Mouse (Mus musculus): ENCODE results near the gene Eps15. TPM values are rescaled to one million over a fixed set of nuclear protein-coding genes. Genes with fewer than 3 reads are reported as not detected.

Eps15 gene
- polyA plus RNA-seq, 2 experiments = 20.7 to 40.1 TPM

DNA sequence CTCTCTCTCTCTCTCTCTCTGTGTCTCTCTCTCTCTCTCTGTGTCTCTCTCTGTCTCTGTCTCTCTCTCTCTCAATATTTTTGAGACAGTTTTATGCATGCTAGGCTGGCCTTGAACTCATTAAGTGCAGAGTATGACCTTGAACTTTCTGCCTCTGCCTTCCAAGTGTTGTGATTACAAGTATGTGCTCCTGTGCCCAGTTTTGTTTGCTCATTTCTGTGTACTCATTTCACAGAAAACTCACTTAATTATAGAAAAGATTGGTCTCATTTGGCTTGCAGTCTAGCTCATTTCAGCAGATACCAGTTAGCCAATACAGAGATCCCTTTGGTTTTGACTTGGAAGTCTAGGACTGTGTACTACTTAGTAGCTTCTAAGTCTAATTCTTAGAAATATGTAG lies 19.1 kb downstream of the Eps15 start:
- no peak overlapping the region for H3K9ac ChIP-seq (replicated peaks)
- H3K4me2 ChIP-seq (ENCODE audit: low read depth) = no peak overlapping the region
- ATAC-seq (ENCODE audit: insufficient read depth) = no peak
- no peak overlapping the region for H3K4me3 ChIP-seq (ENCODE audit: insufficient read depth in 1 of 2, low read depth in 2 of 2, low read length in 2 of 2)
- no peaks in the 10 kb centered on the region for H3K27me3 ChIP-seq (ENCODE audit: control insufficient read depth, insufficient read depth, low read length)
- H3K4me1 ChIP-seq (replicated peaks; ENCODE audit: control insufficient read depth in 2 of 2, insufficient read depth in 2 of 2, low read length in 1 of 2) = peaks cover 2 to 4% of the 10 kb centered on the region in 2 experiments; a peak in 3 of 4 replicates
- no peak overlapping the region for H3K27ac ChIP-seq
- H3K9me3 ChIP-seq (ENCODE audit: control insufficient read depth, low read length) = no peaks in the 10 kb centered on the region
- H3K36me3 ChIP-seq (replicated peaks; ENCODE audit: control insufficient read depth, insufficient read depth, low read depth) = no peaks in the 10 kb centered on the region
- TF ChIP-seq CTCF (IDR thresholded peaks at IDR 0.05; ENCODE audit: low read depth) (no peak), EP300 (IDR thresholded peaks at IDR 0.05; ENCODE audit: low read depth) (no peak)
- DNase-seq (ENCODE audit: low read depth in 3 of 3, low spot score in 3 of 3) = no peak

DNA sequence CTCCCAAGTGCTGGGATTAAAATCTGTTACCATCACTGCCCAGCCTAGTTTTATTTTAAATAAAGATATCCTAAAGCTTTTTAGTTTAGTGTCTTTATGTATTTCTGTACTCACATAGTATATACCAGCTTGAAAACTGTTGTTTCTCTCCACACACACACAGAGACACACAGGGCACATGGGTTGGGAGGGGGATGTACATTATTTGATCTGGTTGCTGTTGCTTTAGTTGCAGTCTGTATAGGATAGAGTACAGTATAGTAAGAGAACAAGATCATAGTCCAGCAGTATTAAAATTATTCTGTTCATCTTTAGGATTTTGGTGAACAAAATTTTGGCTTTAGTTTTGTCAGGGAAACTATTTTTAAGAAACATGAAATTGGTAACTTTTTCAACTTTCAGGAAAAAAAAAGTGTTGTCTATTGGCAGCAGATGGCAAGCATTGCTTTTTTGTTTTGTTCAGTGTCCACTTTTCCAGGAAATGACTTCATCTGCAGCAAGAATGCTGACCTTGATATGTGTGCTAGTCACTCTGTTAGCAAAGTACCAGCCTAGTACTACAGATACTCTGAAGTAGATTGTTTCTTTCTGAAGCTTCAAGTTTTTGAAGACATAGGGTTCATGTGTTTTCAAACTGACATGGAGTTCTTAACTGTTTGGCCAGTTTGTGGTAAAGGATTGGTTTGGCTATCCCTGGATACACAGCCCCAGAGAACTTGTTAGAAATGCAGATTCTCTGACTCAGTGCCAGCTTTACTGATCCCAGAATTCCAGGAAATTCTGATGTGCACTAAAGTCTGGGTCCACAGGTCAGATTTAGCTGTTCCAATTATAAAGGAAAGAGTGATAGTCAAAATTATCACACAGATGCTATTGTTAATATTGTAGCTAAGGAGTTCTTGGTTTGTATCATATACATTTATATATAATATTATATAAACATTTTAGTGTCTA lies 37.1 kb downstream of the Eps15 start:
- Histone ChIP-seq H3K4me2 (ENCODE audit: low read depth) (no peak overlapping the region), H3K4me1 (replicated peaks; ENCODE audit: control insufficient read depth in 2 of 2, insufficient read depth in 2 of 2, low read length in 1 of 2) (no peaks in the 10 kb centered on the region), H3K27me3 (ENCODE audit: control insufficient read depth, insufficient read depth, low read length) (no peaks in the 10 kb centered on the region), H3K36me3 (replicated peaks; ENCODE audit: control insufficient read depth, insufficient read depth, low read depth) (peaks cover 9% of the 10 kb centered on the region), H3K4me3 (ENCODE audit: insufficient read depth in 1 of 2, low read depth in 2 of 2, low read length in 2 of 2) (no peak overlapping the region), H3K9me3 (ENCODE audit: control insufficient read depth, low read length) (no peaks in the 10 kb centered on the region), H3K9ac (replicated peaks) (no peak overlapping the region), H3K27ac (no peak overlapping the region)
- ATAC-seq (ENCODE audit: insufficient read depth) = no peak
- TF ChIP-seq CTCF (IDR thresholded peaks at IDR 0.05; ENCODE audit: low read depth) = no peak
- no peak for TF ChIP-seq EP300 (IDR thresholded peaks at IDR 0.05; ENCODE audit: low read depth)
- DNase-seq (ENCODE audit: low read depth in 3 of 3, low spot score in 3 of 3) = no peak

DNA sequence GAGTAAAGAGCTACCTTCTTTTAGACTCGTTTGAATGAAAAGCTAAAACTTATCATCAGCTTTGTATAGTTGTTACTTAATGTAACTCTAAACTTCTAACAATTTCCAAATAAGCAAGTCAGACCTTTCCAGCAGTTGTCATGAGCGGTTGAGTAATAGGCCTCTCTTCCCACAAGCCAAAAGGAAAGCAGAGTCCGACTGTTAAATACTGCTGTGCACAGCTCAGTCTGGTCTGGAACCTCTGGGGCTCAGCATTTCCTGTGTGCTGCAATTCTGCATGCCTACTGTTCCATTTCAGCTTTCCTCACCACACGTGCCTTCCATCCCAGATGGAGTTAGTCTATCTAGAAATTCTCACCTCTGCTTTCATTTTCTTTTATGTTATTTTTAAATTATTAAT lies 56.7 kb downstream of the Eps15 start:
- no peaks in the 10 kb centered on the region for H3K4me1 ChIP-seq (replicated peaks; ENCODE audit: control insufficient read depth in 2 of 2, insufficient read depth in 2 of 2, low read length in 1 of 2)
- no peaks in the 10 kb centered on the region for H3K9me3 ChIP-seq (ENCODE audit: control insufficient read depth, low read length)
- no peak overlapping the region for H3K4me3 ChIP-seq (ENCODE audit: insufficient read depth in 1 of 2, low read depth in 2 of 2, low read length in 2 of 2)
- H3K36me3 ChIP-seq (replicated peaks; ENCODE audit: control insufficient read depth, insufficient read depth, low read depth) = peaks cover 9% of the 10 kb centered on the region; the same call in 1 of the 2 replicates
- TF ChIP-seq CTCF (IDR thresholded peaks at IDR 0.05; ENCODE audit: low read depth) = no peak
- no peak for TF ChIP-seq EP300 (IDR thresholded peaks at IDR 0.05; ENCODE audit: low read depth)
- WGBS (ENCODE audit: insufficient replicate concordance) = 66% methylated on average over 4 of the region's 4 CpGs
- no peak overlapping the region for H3K27ac ChIP-seq
- DNase-seq (ENCODE audit: low read depth in 3 of 3, low spot score in 3 of 3) (no peak), ATAC-seq (ENCODE audit: insufficient read depth) (no peak)
- H3K4me2 ChIP-seq (ENCODE audit: low read depth) = no peak overlapping the region
- no peaks in the 10 kb centered on the region for H3K27me3 ChIP-seq (ENCODE audit: control insufficient read depth, insufficient read depth, low read length)
- H3K9ac ChIP-seq (replicated peaks) = no peak overlapping the region

DNA sequence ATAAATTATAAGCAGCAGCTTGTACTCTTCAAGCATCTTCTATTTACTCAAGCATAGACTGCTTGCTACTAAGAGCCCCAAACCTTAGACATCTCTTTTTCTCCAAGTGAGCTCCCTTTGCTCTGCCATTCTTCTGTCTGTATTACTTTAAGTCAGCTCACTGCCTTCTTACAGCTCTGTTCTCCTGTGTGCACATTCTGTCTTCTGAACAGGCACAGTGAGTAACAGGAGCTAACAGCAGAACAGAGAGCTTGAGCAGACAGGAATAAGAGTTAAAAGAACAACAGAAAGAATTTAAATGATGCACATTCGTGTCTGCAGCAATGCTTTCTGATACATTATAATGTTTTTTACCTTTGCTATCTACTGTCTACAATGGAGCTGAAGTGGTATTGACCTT lies 61.2 kb downstream of the Eps15 start:
- Histone ChIP-seq H3K4me2 (ENCODE audit: low read depth) (no peak overlapping the region), H3K27me3 (ENCODE audit: control insufficient read depth, insufficient read depth, low read length) (no peaks in the 10 kb centered on the region), H3K36me3 (replicated peaks; ENCODE audit: control insufficient read depth, insufficient read depth, low read depth) (no peaks in the 10 kb centered on the region; the same call in 1 of the 2 replicates), H3K9me3 (ENCODE audit: control insufficient read depth, low read length) (no peaks in the 10 kb centered on the region), H3K9ac (replicated peaks) (no peak overlapping the region), H3K4me3 (ENCODE audit: insufficient read depth in 1 of 2, low read depth in 2 of 2, low read length in 2 of 2) (no peak overlapping the region), H3K27ac (no peak overlapping the region), H3K4me1 (replicated peaks; ENCODE audit: control insufficient read depth in 2 of 2, insufficient read depth in 2 of 2, low read length in 1 of 2) (no peaks in the 10 kb centered on the region)
- ATAC-seq (ENCODE audit: insufficient read depth) (no peak), DNase-seq (ENCODE audit: low read depth in 3 of 3, low spot score in 3 of 3) (no peak)
- TF ChIP-seq CTCF (IDR thresholded peaks at IDR 0.05; ENCODE audit: low read depth) (no peak), EP300 (IDR thresholded peaks at IDR 0.05; ENCODE audit: low read depth) (no peak)
- WGBS (ENCODE audit: insufficient replicate concordance) = 51% methylated on average over 1 of the region's 1 CpGs

DNA sequence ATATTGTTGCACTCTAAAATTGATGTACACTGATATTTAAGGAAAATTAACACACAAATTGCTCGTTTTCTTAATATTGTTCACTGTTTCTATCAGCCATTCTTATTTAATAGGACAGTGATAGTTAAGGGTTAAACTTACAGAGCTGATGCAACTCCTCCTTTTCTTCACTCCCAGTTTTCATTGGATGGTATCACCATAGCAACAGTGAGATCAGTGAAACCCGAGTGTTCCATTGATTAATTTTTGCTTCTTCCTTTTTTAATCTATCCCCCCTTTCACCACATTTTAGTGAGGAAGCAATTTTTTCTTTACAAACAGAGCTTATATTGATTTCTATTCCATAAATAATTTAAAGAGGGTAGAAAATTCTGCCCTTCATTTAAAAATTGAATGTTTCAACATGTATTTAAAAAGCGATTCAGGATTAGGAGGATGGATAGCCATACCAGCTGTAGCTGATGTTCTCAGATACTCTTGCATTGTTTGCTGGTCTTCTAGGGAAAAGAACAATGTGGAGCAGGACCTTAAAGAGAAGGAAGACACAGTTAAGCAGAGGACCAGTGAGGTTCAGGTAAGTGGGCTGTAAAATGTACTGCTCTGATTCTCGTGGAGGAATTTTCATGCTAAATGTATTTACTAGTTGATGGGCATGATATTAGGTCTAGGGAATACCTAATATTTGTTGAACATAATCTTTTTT lies 62.9 kb downstream of the Eps15 start:
- WGBS (ENCODE audit: insufficient replicate concordance) = 63% methylated on average over 4 of the region's 4 CpGs
- no peak overlapping the region for H3K4me3 ChIP-seq (ENCODE audit: insufficient read depth in 1 of 2, low read depth in 2 of 2, low read length in 2 of 2)
- no peaks in the 10 kb centered on the region for H3K36me3 ChIP-seq (replicated peaks; ENCODE audit: control insufficient read depth, insufficient read depth, low read depth)
- DNase-seq (ENCODE audit: low read depth in 3 of 3, low spot score in 3 of 3) (no peak), ATAC-seq (ENCODE audit: insufficient read depth) (no peak)
- H3K4me1 ChIP-seq (replicated peaks; ENCODE audit: control insufficient read depth in 2 of 2, insufficient read depth in 2 of 2, low read length in 1 of 2) = no peaks in the 10 kb centered on the region
- H3K4me2 ChIP-seq (ENCODE audit: low read depth) = no peak overlapping the region
- no peaks in the 10 kb centered on the region for H3K27me3 ChIP-seq (ENCODE audit: control insufficient read depth, insufficient read depth, low read length)
- no peak overlapping the region for H3K9ac ChIP-seq (replicated peaks)
- H3K9me3 ChIP-seq (ENCODE audit: control insufficient read depth, low read length) = no peaks in the 10 kb centered on the region
- TF ChIP-seq CTCF (IDR thresholded peaks at IDR 0.05; ENCODE audit: low read depth) (no peak), EP300 (IDR thresholded peaks at IDR 0.05; ENCODE audit: low read depth) (no peak)
- no peak overlapping the region for H3K27ac ChIP-seq

Measured in liver, embryonic 14.5 days (tissue).